Mouse (Mus musculus) heart, postnatal 0 days (tissue): Measurements from ENCODE around the gene Timeless.

Experiments used
- CTCF ChIP-seq: IDR thresholded peaks from 2 replicates; pipeline ENCODE4 v1.5.1; 2016; ENCODE audit warnings: antibody characterized with exemption, control low read depth, low read depth
- EP300 ChIP-seq: IDR thresholded peaks from 2 replicates; pipeline ENCODE4 v1.6.1; 2016; ENCODE audit warnings: antibody characterized with exemption, low read depth

DNA sequence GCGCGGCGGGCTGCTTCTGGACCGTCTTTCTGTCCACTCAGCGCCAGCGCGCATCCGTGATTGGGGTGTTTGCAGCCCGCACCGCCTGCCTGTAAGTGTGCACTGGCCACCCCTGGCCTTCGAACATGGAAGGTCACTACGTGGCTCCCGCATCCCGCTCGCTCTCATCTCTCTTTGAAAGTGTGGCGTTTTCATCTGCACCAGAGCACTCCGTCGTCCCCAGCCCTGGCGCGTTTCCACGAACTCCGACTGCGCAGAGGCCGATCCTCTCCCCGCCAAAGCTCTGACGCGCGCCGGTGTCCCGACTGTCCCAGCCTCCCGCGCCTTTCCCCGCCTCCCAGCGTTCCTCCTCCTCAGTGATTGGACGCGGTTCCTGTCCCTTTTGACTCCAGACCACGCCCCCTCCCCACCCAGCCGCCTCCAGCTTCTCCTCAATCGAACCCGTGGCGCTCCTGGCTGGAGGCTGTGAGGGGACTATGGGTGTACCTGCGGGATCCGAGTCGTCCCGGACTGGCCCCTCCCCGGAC lies 37.8 kb upstream of the Timeless start, which contains the start of gene Gls2:
- TF ChIP-seq CTCF, result no peak
- TF ChIP-seq EP300, result no peak
